Mouse (Mus musculus) mouse trophoblast stem cell (cell line): Measurements from ENCODE around the gene Gm20503.

ENCODE experiments used
- in situ Hi-C, 2 experiments: fragments of 300-500 bp; cut with MseI, MboI; formaldehyde crosslinking; loops; 2 replicates in 1 of 2; 3 replicates in 1 of 2; pipeline ENCODE4 v1.15.1; 2025

Gene Gm20503

GRCm38 (mm10) chr4:59007016-59007415, 4.0 kb downstream of the Gm20503 start:
- in situ Hi-C loops = no loop called here

DNA sequence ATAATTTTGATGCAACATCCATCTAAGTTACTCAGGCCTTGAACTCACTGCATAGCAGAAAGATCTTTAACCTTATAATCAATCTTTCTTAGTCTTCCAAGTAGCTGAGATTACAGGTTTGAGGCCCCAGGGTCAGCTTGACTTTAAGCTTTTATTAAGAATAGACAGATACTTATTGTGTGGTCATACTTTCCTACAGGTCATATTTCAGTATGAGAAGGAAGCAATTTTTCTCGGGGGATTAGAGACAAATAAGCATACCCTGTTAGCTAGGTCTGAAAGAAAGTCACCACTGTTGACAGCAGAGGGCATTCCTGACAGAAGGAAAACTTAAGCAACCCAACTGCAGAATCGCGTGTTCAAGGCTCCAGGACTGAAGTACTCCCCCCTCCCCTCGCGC, 5.0 kb downstream of the Gm20503 start:
- in situ Hi-C loops = no loop called here

- in situ Hi-C loops = no loop called here
Measured at GRCm38 (mm10) chr4:59009186-59009585, 6.2 kb downstream of the Gm20503 start.

GRCm38 (mm10) chr4:59009696-59010095, 6.7 kb downstream of the Gm20503 start:
- in situ Hi-C loops = no loop called here

DNA sequence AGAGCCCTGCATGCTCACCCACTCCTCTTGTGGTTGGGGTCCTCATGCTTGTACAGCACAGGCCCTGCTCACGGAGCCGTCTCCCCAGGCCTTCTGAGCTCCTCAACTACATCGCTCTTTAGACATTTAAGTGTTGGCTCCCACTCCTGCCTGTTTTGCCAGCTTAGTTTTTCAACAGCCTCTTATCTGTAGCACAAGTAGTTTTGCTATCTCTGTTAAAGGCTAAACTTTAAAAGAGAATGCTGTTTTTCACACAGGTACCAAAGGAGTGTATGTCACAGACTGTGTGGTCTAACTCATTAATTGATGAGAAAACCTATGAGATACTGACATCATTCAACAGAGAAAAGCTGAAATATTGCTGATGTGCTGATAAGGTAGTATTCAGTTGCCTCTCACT, 8.4 kb downstream of the Gm20503 start:
- in situ Hi-C loops = no loop called here

- in situ Hi-C loops = no loop called here
Measured at GRCm38 (mm10) chr4:59015181-59015580, 12.2 kb downstream of the Gm20503 start.

- in situ Hi-C loops = no loop called here
Measured at GRCm38 (mm10) chr4:59016922-59017321, 13.9 kb downstream of the Gm20503 start.

DNA sequence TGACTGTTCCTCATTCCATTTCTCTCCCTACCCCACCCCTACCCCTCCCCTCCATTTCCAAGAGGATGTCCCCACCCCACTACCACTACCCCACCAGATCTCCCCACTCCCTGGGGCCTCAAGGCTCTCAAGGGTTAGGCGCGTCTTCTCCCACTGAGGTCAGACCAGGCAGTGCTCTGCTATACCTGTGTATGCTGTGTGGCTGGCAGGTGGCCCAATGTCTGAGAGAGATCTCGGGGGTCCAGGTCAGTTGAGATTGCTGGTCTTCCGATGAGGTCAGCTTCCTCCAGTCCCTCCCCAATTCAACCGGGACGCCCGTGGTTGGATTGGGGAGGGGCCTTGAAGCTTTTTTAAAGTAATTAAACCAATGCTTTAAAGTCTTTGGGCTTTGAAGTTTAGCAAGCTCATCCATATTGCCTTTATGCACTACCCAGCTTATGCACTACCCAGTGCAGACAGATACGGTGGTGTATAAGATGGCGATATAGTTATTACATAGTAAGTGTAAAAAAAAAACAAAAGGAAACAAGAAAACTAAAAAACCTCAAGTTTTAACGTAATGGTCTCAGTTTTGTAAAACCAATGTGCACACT, 31.4 kb downstream of the Gm20503 start:
- in situ Hi-C loops = no loop called here

- in situ Hi-C loops = no loop called here
Measured at GRCm38 (mm10) chr4:59034918-59035785, 32.1 kb downstream of the Gm20503 start, which contains the start of gene Gng10. Gene Gng10 (plus strand): TSS chr4:59035088.

- in situ Hi-C loops = no loop called here
Measured at GRCm38 (mm10) chr4:59035786-59036350, 32.9 kb downstream of the Gm20503 start.

- in situ Hi-C loops = no loop called here
Measured at GRCm38 (mm10) chr4:59036490-59037127, 33.6 kb downstream of the Gm20503 start.

DNA sequence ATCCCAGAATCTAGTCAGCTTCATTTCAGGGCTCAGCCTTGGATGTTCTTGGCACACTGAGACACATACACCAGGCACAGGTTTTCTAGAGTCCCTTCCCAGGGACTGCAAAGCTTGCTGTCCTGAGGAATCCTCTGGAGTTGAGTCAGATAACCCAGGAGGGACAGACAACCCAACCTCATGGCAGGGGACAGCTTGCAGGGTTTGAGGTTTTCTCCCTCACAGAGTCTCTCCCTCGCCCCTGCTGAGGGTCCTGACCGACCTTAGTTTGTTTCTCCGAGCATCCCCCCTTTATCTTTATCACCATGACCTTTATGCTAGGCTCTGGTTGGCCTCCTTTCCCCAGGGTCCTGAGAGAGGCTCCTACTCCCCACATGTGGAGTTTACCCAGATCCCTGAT, 34.5 kb downstream of the Gm20503 start:
- in situ Hi-C loops = no loop called here

- in situ Hi-C loops = no loop called here
Measured at GRCm38 (mm10) chr4:59040397-59041287, 37.6 kb downstream of the Gm20503 start.

DNA sequence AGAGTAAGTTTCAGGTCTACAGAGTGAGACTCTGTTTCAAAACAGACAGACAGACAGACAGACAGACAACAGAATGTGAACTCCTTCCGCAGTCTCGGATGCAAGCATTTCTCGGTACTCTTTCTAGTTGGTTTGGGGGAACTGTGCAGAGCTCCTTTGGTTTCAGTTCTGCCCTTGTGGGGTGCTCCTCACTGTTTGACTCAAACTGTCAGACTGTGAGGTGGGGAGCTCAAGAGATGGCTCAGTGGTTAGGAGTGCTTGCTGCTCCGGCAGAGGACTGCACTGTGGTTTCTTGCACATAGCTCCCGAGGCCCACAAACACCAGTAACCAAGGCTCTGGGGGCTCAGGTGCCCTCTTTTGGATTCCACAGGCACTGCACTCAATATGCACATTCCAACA, 40.1 kb downstream of the Gm20503 start:
- in situ Hi-C loops = no loop called here

- in situ Hi-C loops = no loop called here
Measured at GRCm38 (mm10) chr4:59043891-59044290, 40.9 kb downstream of the Gm20503 start.

DNA sequence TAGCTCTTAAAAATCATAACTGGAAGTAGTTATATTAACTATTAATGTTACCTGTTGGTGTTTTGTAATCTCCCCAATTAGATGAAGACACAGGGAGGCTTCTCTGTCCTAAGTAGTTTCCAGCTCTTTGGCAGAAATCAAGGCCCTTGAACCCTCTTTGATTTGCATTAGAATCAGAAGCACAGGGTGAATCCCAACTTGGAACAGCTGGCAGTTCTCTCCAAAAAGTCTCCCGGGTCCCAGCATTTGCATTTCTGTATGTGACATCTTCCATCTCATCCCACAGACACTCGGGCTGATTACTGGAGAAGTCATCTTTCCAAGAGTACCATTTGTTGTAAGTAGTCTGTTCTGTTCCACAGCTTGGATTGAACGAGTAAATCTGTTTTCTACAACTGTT, 44.2 kb downstream of the Gm20503 start:
- in situ Hi-C loops = no loop called here

DNA sequence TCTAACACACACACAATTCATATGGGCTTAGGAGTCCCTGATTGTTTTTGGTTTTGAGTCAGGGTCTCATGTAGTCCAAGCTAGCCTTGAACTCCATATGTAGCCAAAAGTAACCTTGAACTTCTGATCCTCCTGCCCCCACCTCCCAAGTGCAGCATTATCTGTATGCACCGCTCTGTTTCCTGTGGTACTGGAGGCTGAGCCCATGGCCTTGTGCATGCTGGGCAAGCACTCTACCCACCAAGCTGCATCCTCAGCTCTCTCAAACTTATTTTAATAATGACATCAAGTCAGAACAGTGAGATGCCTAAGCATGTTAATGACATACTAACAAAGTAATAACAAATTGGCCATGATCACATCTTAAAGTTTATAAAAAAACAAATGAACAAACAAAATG, 48.1 kb downstream of the Gm20503 start:
- in situ Hi-C loops = no loop called here

DNA sequence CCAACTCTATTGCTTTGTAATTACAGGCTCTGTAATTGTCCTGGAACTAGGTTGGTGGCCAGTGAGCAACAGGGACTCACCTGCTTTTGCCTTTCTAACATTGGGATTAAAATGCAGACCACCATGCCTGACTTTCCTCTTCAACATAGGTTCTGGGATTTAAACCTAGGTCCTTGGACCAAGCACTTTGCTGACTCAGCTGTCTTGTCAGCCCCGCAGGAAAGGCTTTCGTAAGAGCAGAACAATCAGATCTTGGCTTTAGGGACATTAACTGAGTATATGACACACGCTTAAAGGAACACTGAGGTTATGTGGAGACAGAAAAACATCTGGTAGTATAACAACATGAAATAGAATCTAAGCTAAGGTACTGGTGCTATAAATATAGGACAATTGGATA, 54.9 kb downstream of the Gm20503 start:
- in situ Hi-C loops = no loop called here

- in situ Hi-C loops = no loop called here
Measured at GRCm38 (mm10) chr4:59062526-59062925, 59.5 kb downstream of the Gm20503 start.

DNA sequence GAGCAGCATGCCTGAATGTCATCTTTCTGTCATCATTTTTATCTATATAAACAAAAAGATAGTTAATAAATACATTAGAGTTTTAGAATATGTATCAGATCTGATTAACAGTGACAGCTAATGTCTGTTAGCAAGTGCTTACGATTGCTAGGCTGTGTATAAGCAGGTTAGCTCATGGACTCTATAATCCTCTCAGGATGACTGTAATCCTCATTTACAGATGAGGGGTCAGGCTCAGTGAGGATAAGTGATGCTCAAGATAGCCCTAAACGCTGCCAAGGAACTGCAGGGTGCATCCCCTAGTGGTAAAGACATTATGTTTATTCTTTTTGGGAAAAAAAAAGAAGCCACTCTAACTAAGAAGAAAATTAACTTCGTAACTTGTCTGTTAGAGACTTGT, 66.3 kb downstream of the Gm20503 start:
- in situ Hi-C loops = no loop called here

GRCm38 (mm10) chr4:59083430-59083829, 80.4 kb downstream of the Gm20503 start:
- in situ Hi-C loops = no loop called here
